Mouse (Mus musculus): Measurements from ENCODE around the gene Gm20425.

- TF ChIP-seq TAL1 (IDR thresholded peaks at IDR 0.05; ENCODE audit: low read length), result no peak
- TF ChIP-seq GATA1 (IDR thresholded peaks at IDR 0.05; ENCODE audit: low read length), result no peak
Observed at GRCm38 (mm10) chr9:103186747-103187146, 43.4 kb downstream of the Gm20425 start.
